Comparison of ENCODE assay signal across 19 mouse cellular contexts in genomic region chr15:63061891-63062290, GRCm38 (mm10).
"Had no signal": no experiment of that assay in that cellular context is flagged by ENCODE, and none has a peak within 500 bp of the region (broad histone marks: within the 10 kb centered on the region; RNA-seq: fewer than 3 reads in every experiment).

No protein-coding gene starts in this region.

- H3K9ac ChIP-seq: lung, embryonic 14.5 days; midbrain, embryonic 12.5 days; neural tube, embryonic 13.5 days; stomach, embryonic 15.5 days had no signal

- H3K4me1 ChIP-seq: midbrain, embryonic 10.5 days; midbrain, embryonic 12.5 days; neural tube, embryonic 13.5 days; stomach, embryonic 15.5 days had no signal

- H3K27ac ChIP-seq: midbrain, embryonic 10.5 days; midbrain, embryonic 12.5 days; neural tube, embryonic 13.5 days; stomach, embryonic 15.5 days; stomach, postnatal 0 days had no signal

- DNase-seq: lung, adult 18-20 months; lung, embryonic 14.5 days; lung, postnatal 10 days; lung, postnatal 4 days; midbrain, embryonic 14.5 days; retina, postnatal 1 day; right cerebral cortex, adult 18-20 months; right cerebral cortex, postnatal 25 days; right cerebral cortex, postnatal 4 days; thymus, adult 2 months; thymus, postnatal 25 days; thymus, postnatal 4 days had no signal

- H3K9me3 ChIP-seq: midbrain, embryonic 10.5 days; midbrain, embryonic 12.5 days; neural tube, embryonic 13.5 days; stomach, embryonic 15.5 days had no signal

- H3K36me3 ChIP-seq: midbrain, embryonic 10.5 days; midbrain, embryonic 12.5 days; neural tube, embryonic 13.5 days; stomach, embryonic 15.5 days had no signal

- H3K27me3 ChIP-seq: midbrain, embryonic 12.5 days; neural tube, embryonic 13.5 days; stomach, embryonic 15.5 days had no signal

- H3K4me3 ChIP-seq: midbrain, embryonic 10.5 days; midbrain, embryonic 12.5 days; myocyte; neural tube, embryonic 13.5 days; stomach, embryonic 15.5 days had no signal

- H3K4me2 ChIP-seq: lung, embryonic 14.5 days; midbrain, embryonic 12.5 days; neural tube, embryonic 13.5 days; stomach, embryonic 15.5 days had no signal

- ATAC-seq: midbrain, embryonic 16.5 days had no signal
